Mouse (Mus musculus): ENCODE results near the gene Tmem135. TPM values are rescaled to one million over a fixed set of nuclear protein-coding genes. Genes with fewer than 3 reads are reported as not detected.

The Tmem135 gene
- total and polyA plus RNA-seq, 3 experiments = 7.4 to 33.9 TPM; not detected in 1

DNA sequence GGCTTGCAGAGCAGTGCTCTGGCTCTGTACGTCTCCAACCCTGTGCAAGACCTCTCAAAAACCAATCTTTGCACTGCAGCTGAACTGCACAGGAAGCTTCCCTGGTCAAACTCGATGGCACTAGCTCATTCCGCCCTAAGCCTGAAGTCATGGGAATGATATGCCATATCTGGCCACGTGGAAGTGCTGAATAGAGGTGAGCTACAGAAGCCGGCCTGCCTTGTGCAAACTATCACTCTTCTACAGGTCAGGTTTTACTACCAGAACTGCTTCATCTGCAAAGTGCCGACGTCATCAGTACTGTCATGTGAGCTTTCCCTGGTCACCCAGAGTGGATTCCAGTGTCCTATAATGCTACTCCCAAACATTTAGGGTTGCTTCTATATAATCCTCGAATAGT lies 246.7 kb downstream of the Tmem135 start:
- TF ChIP-seq HCFC1 (IDR thresholded peaks at IDR 0.05; ENCODE audit: low read depth, low read length) = no peak
- TF ChIP-seq CTCF (IDR thresholded peaks at IDR 0.05 in 2 of 3, conservative IDR thresholded peaks at IDR 0.05 in 1 of 3; ENCODE audit: control insufficient read depth in 1 of 3, insufficient read depth in 1 of 3, low read depth in 2 of 3, low read length in 3 of 3, poor library complexity in 1 of 3, severe bottlenecking in 1 of 3) = no peak
- no peak for TF ChIP-seq RAD21 (IDR thresholded peaks at IDR 0.05; ENCODE audit: low read depth, low read length)
- no peak for TF ChIP-seq GABPA (IDR thresholded peaks at IDR 0.05; ENCODE audit: low read depth, low read length)
- TF ChIP-seq CHD2 (IDR thresholded peaks at IDR 0.05; ENCODE audit: low read length) = no peak
- TF ChIP-seq RCOR1 (IDR thresholded peaks at IDR 0.05; ENCODE audit: low read depth, low read length) = no peak
- Histone ChIP-seq H3K9ac (ENCODE audit: control insufficient read depth, low read depth, low read length, poor library complexity, severe bottlenecking) (no peak overlapping the region), H3K4me3 (ENCODE audit: control insufficient read depth in 1 of 2, insufficient read depth in 1 of 2, low read depth in 2 of 2, low read length in 2 of 2) (no peak overlapping the region), H3K27me3 (ENCODE audit: control insufficient read depth in 1 of 2, insufficient read depth in 2 of 2, low read length in 2 of 2) (no peaks in the 10 kb centered on the region), H3K36me3 (ENCODE audit: control insufficient read depth in 1 of 2, insufficient read depth in 2 of 2, low read length in 2 of 2) (no peaks in the 10 kb centered on the region), H3K27ac (ENCODE audit: control insufficient read depth, low read depth, low read length) (no peak overlapping the region), H3K9me3 (replicated peaks; ENCODE audit: insufficient read depth, low read length) (no peaks in the 10 kb centered on the region), H3K4me1 (ENCODE audit: control insufficient read depth in 1 of 2, insufficient read depth in 2 of 2, low read length in 2 of 2) (no peaks in the 10 kb centered on the region; a peak in 1 of 4 replicates), H3K79me2 (ENCODE audit: control insufficient read depth, insufficient read depth, low read length, poor library complexity) (no peaks in the 10 kb centered on the region)
- DNase-seq (ENCODE audit: low read depth, low spot score) = no peak

DNA sequence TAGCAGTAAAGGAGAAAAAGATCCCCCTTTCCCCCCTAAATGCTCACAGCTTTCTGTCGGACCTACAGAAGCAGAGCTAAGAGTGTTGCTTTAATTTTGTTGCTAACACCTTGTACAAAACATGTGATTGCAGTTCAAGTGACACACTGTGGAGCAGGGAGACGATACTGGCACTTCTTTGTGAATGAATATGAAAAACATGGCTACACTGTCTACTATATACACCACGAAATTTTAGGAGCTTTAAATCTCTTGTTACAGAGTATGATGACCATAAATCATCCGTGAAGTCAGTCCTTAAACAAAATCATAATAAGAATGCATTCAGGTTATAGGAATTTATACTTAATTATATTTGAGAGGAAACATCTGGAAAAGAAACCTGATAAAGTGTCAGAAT lies 247.4 kb downstream of the Tmem135 start:
- H3K9ac ChIP-seq (ENCODE audit: control insufficient read depth, low read depth, low read length, poor library complexity, severe bottlenecking) = no peak overlapping the region
- H3K9me3 ChIP-seq (replicated peaks; ENCODE audit: insufficient read depth, low read length) = no peaks in the 10 kb centered on the region
- H3K79me2 ChIP-seq (ENCODE audit: control insufficient read depth, insufficient read depth, low read length, poor library complexity) = no peaks in the 10 kb centered on the region
- no peak overlapping the region for H3K4me3 ChIP-seq (ENCODE audit: control insufficient read depth in 1 of 2, insufficient read depth in 1 of 2, low read depth in 2 of 2, low read length in 2 of 2)
- H3K27ac ChIP-seq (ENCODE audit: control insufficient read depth, low read depth, low read length) = no peak overlapping the region
- DNase-seq (ENCODE audit: low read depth, low spot score) = no peak
- H3K27me3 ChIP-seq (ENCODE audit: control insufficient read depth in 1 of 2, insufficient read depth in 2 of 2, low read length in 2 of 2) = no peaks in the 10 kb centered on the region
- H3K36me3 ChIP-seq (ENCODE audit: control insufficient read depth in 1 of 2, insufficient read depth in 2 of 2, low read length in 2 of 2) = no peaks in the 10 kb centered on the region
- TF ChIP-seq POLR2AphosphoS2 (IDR thresholded peaks at IDR 0.05; ENCODE audit: low read length) = no peak
- TF ChIP-seq ZNF384 (IDR thresholded peaks at IDR 0.05; ENCODE audit: low read depth, low read length) = no peak
- no peak for TF ChIP-seq MEF2A (IDR thresholded peaks at IDR 0.05; ENCODE audit: extremely low read depth, insufficient replicate concordance, low read depth, low read length, poor library complexity, severe bottlenecking)
- TF ChIP-seq CTCF (IDR thresholded peaks at IDR 0.05 in 2 of 3, conservative IDR thresholded peaks at IDR 0.05 in 1 of 3; ENCODE audit: control insufficient read depth in 1 of 3, insufficient read depth in 1 of 3, low read depth in 2 of 3, low read length in 3 of 3, poor library complexity in 1 of 3, severe bottlenecking in 1 of 3) = no peak
- no peak for TF ChIP-seq RAD21 (IDR thresholded peaks at IDR 0.05; ENCODE audit: low read depth, low read length)
- no peak for TF ChIP-seq USF2 (IDR thresholded peaks at IDR 0.05; ENCODE audit: borderline replicate concordance in 1 of 2, insufficient read depth in 1 of 2, low read depth in 1 of 2, low read length in 2 of 2)
- TF ChIP-seq ZKSCAN1 (IDR thresholded peaks at IDR 0.05; ENCODE audit: low read depth, low read length) = no peak
- TF ChIP-seq MYC (IDR thresholded peaks at IDR 0.05; ENCODE audit: low read depth, low read length) = no peak
- TF ChIP-seq JUND (IDR thresholded peaks at IDR 0.05; ENCODE audit: low read depth, low read length) = no peak
- no peak for TF ChIP-seq TBP (IDR thresholded peaks at IDR 0.05; ENCODE audit: low read depth, low read length)
- no peak for TF ChIP-seq ETS1 (IDR thresholded peaks at IDR 0.05; ENCODE audit: low read depth, low read length)
- no peaks in the 10 kb centered on the region; a peak in 1 of 4 replicates for H3K4me1 ChIP-seq (ENCODE audit: control insufficient read depth in 1 of 2, insufficient read depth in 2 of 2, low read length in 2 of 2)
